Mouse (Mus musculus) left cerebral cortex, adult 2 months (tissue): ENCODE data around the gene Zbtb37. TPM values are rescaled to one million over a fixed set of nuclear protein-coding genes. Genes with fewer than 3 reads are reported as not detected.

Experiments used
- DNase-seq, 2 experiments: peaks; one replicate each; pipeline ENCODE4 v3.0.0; 2021 to 2022; ENCODE audit warnings: low spot score in 2 of 2, mixed read lengths in 1 of 2; ENCODE audit errors: extremely low spot score in 1 of 2
- H3K27ac ChIP-seq: fragments of 200-600 bp; 2 replicates; pipeline ENCODE4 v1.8.1; 2022
- H3K4me3 ChIP-seq: fragments of 200-600 bp; 2 replicates; pipeline ENCODE4 v1.8.1; 2022
- CTCF ChIP-seq: fragments of 200-600 bp; IDR thresholded peaks from 2 replicates; pipeline ENCODE4 v1.8.1; 2022; ENCODE audit warnings: antibody characterized with exemption, mild to moderate bottlenecking, moderate library complexity
- intact Hi-C: fragments of 180-260 bp; cut with DNase I; formaldehyde crosslinking; loops from one replicate; pipeline ENCODE4 v1.15.1; 2025
- total RNA-seq, 2 experiments: library from RNA; stranded (reverse); gene quantifications; 2 replicates each; pipeline ENCODE4 v1.2.3; 2021

The Zbtb37 gene
- total RNA-seq, 2 experiments from 2014 or later: 18.2 to 20.0 TPM

- H3K4me3 ChIP-seq: no peak overlapping the region
- peak in 1 of 2 experiments; percentile 14 for DNase-seq
- TF ChIP-seq CTCF: no peak
- intact Hi-C loops: loop anchor here (10.0 kb wide), 1 partner anchor 295 kb away; no protein-coding TSS in a partner anchor
- H3K27ac ChIP-seq: no peak overlapping the region
These were observed 5.2 kb upstream of the Zbtb37 start for GRCm38 (mm10) chr1:161039741-161040425.

GRCm38 (mm10) chr1:161038968-161039721, 4.5 kb upstream of the Zbtb37 start:
- no peak overlapping the region for H3K4me3 ChIP-seq
- no peak overlapping the region for H3K27ac ChIP-seq
- intact Hi-C loops: loop anchor here (10.0 kb wide), 1 partner anchor 294 kb away; no protein-coding TSS in a partner anchor
- no peak for TF ChIP-seq CTCF
- DNase-seq: no peak

GRCm38 (mm10) chr1:161038004-161038403, 3.4 kb upstream of the Zbtb37 start:
- no peak for TF ChIP-seq CTCF
- no peak overlapping the region for H3K27ac ChIP-seq
- no peak for DNase-seq
- H3K4me3 ChIP-seq: no peak overlapping the region; the same call in 1 of the 2 replicates
- intact Hi-C loops: loop anchor here (10.0 kb wide), 1 partner anchor 293 kb away; no protein-coding TSS in a partner anchor

- no peak for DNase-seq
- H3K27ac ChIP-seq: no peak overlapping the region
- no peak for TF ChIP-seq CTCF
- intact Hi-C loops: loop anchor here (10.0 kb wide), 1 partner anchor 293 kb away; no protein-coding TSS in a partner anchor
- H3K4me3 ChIP-seq: peak overlapping the region; percentile 91
These were observed 3.0 kb upstream of the Zbtb37 start for GRCm38 (mm10) chr1:161037599-161037998.

GRCm38 (mm10) chr1:161037026-161037425, 2.4 kb upstream of the Zbtb37 start:
- no peak for DNase-seq
- TF ChIP-seq CTCF: no peak
- H3K27ac ChIP-seq: no peak overlapping the region; the same call in 1 of the 2 replicates
- intact Hi-C loops: loop anchor here (10.0 kb wide), 1 partner anchor 292 kb away; no protein-coding TSS in a partner anchor
- H3K4me3 ChIP-seq: peak overlapping the region; percentile 91

- intact Hi-C loops: loop anchor here (10.0 kb wide), 1 partner anchor 292 kb away; no protein-coding TSS in a partner anchor
- Histone ChIP-seq H3K4me3 (peak overlapping the region; percentile 91), H3K27ac (peak overlapping the region; percentile 98)
- TF ChIP-seq CTCF: no peak
- peak in 1 of 2 experiments; percentile 17 for DNase-seq
These were observed 1.8 kb upstream of the Zbtb37 start for GRCm38 (mm10) chr1:161036411-161036841.

GRCm38 (mm10) chr1:161035786-161036404, 1.2 kb upstream of the Zbtb37 start:
- DNase-seq: no peak
- Histone ChIP-seq H3K27ac (peak overlapping the region; percentile 98), H3K4me3 (peak overlapping the region; percentile 91)
- intact Hi-C loops: loop anchor here (2.0 to 10.0 kb wide), 3 partner anchors 35 to 291 kb away; partner anchors contain the start of genes Cenpl, Dars2 and Rabgap1l
- TF ChIP-seq CTCF: no peak

- intact Hi-C loops: loop anchor here (2.0 to 10.0 kb wide), 3 partner anchors 35 to 291 kb away; partner anchors contain the start of genes Cenpl, Dars2 and Rabgap1l
- H3K4me3 ChIP-seq: peak overlapping the region; percentile 91
- H3K27ac ChIP-seq: peak overlapping the region; percentile 98
- no peak for TF ChIP-seq CTCF
- peak in 1 of 2 experiments; percentile 49 for DNase-seq
These were observed 684 bp upstream of the Zbtb37 start for GRCm38 (mm10) chr1:161035281-161035785.

- Histone ChIP-seq H3K27ac (peak overlapping the region; percentile 98), H3K4me3 (peak overlapping the region; percentile 91)
- no peak for DNase-seq
- TF ChIP-seq CTCF: no peak
- intact Hi-C loops: loop anchor here (2.0 to 10.0 kb wide), 3 partner anchors 37 to 289 kb away; partner anchors contain the start of genes Cenpl, Dars2 and Rabgap1l
These were observed 704 bp downstream of the Zbtb37 start for GRCm38 (mm10) chr1:161033856-161034434.

- DNase-seq: no peak
- Histone ChIP-seq H3K4me3 (no peak overlapping the region), H3K27ac (no peak overlapping the region)
- no peak for TF ChIP-seq CTCF
- intact Hi-C loops: loop anchor here (10.0 kb wide), 1 partner anchor 288 kb away; no protein-coding TSS in a partner anchor
These were observed 2.3 kb downstream of the Zbtb37 start for GRCm38 (mm10) chr1:161032345-161032744.

- intact Hi-C loops: loop anchor here (10.0 kb wide), 1 partner anchor 287 kb away; no protein-coding TSS in a partner anchor
- no peak overlapping the region for H3K4me3 ChIP-seq
- no peak for DNase-seq
These were observed 2.8 kb downstream of the Zbtb37 start for GRCm38 (mm10) chr1:161031881-161032280.

More at GRCm38 (mm10) chr1:161031881-161032280, 2.8 kb downstream of the Zbtb37 start:
- no peak for TF ChIP-seq CTCF
- H3K27ac ChIP-seq: no peak overlapping the region
